Mouse (Mus musculus): ENCODE measurements around the gene Akap14.
"Not testable (repeated sequence)": the region's sequence is repeated elsewhere in the genome, so short reads cannot be mapped to it uniquely, and the experiment has no call there.

The Akap14 gene

GRCm38 (mm10) chrX:37168742-37169141 lies at the start of gene Akap14:
Gene Akap14, minus strand, starts transcription at chrX:37168842.
- no peak for DNase-seq

- no peak for DNase-seq
Measured at GRCm38 (mm10) chrX:37210941-37211340, 42.3 kb upstream of the Akap14 start, which contains the start of gene Gm9. Gene Gm9, minus strand, starts transcription at chrX:37211041.

GRCm38 (mm10) chrX:37198676-37199075 lies 30.0 kb upstream of the Akap14 start:
- no peak for DNase-seq

GRCm38 (mm10) chrX:37191744-37192379 lies 23.2 kb upstream of the Akap14 start:
- peak in 1 of 2 experiments; percentile 13 for DNase-seq

DNA sequence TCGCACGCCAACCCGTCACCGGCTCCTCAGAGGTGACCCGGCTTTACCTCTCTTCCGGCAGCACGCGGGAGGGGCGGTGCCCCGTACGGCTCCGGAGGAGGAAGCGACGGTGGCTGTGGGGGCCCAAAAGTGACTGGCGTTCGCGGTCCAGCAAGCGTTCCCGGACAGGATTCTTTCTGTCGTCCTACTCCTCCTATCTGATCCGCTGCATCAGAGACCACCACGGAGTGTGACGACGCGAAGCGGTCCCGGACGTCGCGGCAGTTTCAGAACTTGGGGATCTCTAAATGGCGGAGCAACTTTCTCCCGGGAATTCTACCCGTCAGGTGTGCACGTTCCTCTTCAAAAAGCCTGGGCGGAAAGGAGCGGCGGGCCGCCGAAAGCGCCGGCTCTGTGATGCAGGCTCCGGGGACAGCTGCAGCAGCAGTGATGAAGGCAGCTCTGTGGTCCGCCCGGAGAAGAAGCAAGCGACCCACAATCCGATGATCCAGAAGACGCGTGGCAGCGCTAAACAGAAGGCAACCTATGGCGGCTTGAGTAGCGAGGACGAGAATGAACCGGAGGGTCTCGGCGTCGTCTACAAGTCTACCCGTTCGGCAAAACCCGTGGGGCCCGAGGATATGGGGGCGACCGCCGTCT lies 22.6 kb upstream of the Akap14 start, which contains the start of the genes Ndufa1 and Rnf113a1:
Ndufa1 (minus strand) TSS at position 59 of the 639 bp plus-strand sequence.
Rnf113a1 (plus strand) TSS at position 141 of the 639 bp plus-strand sequence.
- DNase-seq, result peak; percentile 87 to 91

DNA sequence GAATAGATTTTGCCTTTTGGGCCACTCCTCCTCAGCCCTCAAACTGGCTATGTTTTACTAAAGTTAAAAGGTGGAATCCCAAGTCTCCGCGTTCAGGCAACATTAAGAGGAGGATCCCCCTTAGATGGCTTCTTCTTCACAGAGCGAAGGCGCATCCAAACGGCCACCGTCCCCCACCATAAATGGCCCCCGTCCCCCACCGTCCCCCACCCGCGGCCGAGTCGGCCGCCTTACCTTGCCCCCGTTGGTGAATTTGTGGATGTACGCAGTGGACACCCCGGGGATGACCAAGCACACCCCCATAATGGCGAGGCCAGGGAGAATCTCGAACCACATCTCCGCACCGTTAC lies 22.1 kb upstream of the Akap14 start:
- DNase-seq, result no peak

GRCm38 (mm10) chrX:37184401-37184800 lies 15.8 kb upstream of the Akap14 start:
- peak; percentile 4 to 13 for DNase-seq

DNA sequence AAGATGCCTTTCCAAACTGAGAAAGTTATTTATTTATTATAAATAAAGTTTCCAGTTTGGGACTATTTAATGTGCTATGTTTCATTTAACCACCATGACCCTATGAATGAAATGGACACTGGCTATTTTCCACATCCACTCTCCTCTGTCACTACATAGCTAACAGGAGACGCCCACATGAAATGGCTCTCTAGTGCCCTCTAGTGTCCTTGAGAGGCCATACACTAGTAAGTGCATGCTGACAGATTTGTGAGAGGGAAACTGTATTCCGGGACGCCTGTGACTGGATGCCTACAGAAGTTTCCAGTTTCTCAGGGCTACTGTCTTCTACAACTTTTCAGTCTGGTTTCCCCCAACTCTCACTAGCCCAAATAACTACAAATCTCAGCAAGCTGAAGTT lies 1.6 kb downstream of the Akap14 start:
- peak; percentile 48 to 55 for DNase-seq

DNA sequence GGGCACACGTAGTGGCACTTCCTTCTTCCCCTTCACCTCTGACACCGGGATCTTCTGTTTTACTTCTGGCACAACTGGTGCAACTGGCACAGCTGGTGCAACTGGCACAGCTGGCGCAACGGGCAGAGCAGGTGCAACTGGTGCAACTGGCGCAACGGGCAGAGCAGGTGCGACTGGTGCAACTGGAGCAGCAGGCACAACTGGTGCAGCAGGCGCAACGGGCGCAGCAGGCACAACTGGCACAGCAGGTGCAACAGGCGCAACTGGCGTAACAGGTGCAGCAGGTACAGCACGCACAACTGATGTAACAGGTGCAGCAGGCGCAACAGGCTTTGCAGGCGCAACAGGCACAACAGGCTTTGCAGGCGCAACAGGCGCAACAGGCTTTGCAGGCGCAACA lies 5.5 kb downstream of the Akap14 start:
- DNase-seq, result no peak

DNA sequence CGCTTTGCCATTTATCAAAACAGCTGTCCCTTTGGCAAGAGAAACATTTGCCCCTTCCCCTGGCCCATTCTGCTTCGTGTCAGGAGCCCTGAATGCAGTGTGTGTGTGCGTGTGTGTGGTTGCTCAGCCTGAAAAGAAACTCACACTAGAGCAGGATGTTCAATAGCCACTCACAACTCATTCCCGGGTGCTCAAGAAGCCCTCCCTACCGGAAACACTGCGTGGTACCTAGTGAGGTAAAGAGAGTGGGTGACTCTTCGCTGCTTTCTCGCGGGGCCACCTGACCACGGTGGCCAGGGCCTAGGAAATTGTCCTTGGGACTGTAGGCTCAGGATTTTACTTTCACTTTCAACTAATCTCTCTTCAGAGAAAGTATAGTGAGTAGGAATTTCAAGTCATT lies 7.5 kb downstream of the Akap14 start:
- no peak for DNase-seq

GRCm38 (mm10) chrX:37157839-37158238 lies 10.8 kb downstream of the Akap14 start:
- peak in 1 of 2 experiments; percentile 7 for DNase-seq

DNA sequence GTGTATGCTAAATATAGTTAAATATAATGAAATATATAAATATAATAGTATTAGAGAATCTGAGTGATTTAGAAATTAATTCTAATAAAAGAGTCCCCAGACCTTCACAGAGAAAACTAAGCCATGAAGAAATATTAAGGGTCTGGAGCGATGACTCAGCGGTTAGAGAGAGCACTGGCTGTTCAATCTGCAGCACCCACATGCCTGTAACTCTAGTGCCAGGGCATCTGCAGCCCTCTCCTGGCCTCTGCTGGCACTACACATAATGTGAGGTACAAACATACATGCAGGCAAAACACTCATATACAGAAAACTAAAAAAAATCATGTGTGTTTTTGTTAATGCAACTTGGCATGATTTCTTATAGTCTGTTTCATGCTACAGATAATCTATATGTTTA lies 23.7 kb downstream of the Akap14 start:
- peak; percentile 5 to 36 for DNase-seq

GRCm38 (mm10) chrX:37144498-37144897 lies 24.1 kb downstream of the Akap14 start:
- DNase-seq, result not testable (repeated sequence)

DNA sequence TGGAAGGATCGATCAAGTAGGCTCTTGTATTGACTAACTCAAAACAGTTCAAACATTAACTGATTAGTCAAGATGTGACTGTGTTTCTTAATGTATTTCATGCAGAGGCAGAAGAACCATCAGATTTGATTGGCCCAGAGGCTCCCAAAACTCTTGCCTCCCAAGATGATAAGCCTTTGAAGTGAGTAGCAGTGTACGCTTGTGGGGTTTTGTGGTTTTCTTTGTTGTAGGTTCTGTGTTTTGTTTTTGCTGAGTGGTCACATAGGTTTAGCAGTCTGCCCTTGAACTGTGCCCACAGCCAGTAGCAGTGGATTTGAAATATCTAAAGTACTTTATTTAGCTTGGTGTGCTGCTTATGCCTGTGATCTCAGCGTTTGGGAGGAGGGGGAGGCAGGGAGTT lies 26.9 kb downstream of the Akap14 start:
- DNase-seq, result no peak

DNA sequence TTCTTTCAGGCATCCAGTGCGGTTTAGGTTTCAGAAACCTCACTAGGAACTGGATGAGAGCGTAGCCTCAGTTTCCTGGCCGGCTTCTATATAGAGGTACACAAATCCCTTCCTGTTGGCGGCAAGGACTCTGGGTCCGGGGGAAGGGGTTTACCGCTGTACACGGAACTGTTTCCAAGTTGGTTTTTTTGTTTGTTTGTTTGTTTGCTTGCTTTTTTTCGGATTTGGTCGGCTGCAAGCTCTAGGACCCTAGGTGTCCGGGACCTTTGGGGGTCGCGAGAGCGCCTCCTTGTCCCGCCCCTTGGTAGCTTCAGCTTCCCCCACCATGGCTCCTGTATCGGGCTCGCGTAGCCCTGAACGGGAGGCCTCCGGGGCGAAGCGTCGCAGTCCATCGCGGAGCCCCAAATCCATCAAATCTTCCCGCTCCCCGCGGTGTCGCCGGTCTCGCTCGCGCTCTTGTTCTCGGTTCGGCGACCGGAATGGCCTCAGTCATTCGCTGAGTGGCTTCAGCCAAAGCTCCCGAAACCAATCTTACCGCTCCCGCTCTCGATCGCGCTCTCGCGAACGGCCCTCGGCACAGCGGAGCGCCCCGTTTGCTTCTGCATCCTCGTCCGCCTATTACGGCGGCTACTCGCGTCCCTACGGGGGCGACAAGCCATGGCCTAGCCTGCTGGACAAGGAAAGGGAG lies 41.8 kb downstream of the Akap14 start, which contains the start of gene Nkap:
Nkap (plus strand) TSS at position 125 of the 688 bp plus-strand sequence.
- DNase-seq, result peak; percentile 75 to 84

DNA sequence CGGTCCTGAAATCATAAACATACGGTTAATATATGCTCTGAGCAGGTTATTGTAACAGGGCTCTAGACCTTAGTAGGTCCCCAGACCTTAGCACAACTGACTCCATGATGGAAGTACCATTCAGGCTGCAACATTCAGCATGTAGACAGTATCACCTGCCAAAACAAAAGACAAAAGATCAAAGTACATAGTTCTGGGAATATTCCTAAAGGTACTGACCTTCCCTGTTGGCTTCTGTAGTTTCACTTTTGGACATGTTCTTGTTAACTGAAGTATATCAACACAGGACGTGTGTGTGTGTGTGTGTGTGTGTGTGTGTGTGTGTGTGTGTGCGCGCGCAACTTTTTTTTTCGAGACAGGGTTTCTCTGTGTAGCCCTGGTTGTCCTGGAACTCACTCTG lies 43.1 kb downstream of the Akap14 start:
- no peak for DNase-seq

DNA sequence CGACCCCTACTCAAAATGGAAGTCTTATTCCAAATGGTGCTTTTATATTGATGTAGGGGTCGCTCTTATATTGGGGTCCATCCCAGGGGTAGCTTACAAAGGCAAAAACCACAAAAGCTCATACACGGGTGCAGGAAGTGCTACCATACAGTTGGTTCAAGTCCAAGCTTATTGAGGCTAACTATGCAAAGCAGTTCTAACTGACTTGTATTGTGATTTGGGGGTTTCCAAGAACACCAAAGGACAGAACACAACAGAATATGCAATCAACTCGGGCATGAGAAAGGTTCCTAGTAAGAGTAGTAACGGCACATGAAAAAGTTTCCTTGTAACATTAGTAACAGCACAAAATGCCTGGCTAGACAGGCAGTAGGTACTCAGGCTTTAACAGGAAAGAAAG lies 48.4 kb downstream of the Akap14 start:
- no peak for DNase-seq

DNA sequence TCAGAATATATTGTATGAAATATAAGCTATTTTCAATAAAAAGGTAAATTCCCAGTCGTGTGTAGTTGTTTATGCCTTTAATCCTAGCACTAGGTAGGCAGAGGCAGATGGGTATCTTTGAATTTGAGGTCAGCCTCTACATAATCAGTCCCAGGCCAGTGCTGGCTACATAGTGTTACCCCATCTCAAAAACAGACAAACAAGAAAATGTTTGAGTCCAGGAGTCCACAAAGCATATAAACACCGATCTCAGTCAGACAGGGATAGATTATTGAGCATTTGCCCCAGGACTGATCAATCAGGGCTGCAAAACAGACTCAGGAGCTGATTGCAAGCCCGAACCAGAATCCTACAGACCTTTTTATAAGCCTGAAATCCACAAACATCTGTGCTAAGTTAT lies 49.1 kb downstream of the Akap14 start:
- DNase-seq, result no peak

- no peak for DNase-seq
Measured at GRCm38 (mm10) chrX:37117085-37117484, 51.6 kb downstream of the Akap14 start.

DNA sequence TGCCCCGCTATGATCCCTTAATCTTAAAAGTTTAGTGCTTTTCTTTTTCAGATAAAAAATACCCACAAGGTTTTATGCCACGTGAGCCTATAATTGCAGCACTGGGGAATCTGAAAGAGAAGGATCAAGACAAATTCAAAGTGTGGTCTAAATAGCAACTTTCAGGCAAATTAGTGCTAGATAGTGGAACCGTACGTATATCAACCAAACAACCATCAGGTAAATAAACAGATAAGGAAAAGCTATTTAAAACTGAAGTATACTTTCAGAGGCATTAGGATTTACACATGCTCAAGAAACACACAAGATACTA lies 57.8 kb downstream of the Akap14 start:
- no peak for DNase-seq

DNA sequence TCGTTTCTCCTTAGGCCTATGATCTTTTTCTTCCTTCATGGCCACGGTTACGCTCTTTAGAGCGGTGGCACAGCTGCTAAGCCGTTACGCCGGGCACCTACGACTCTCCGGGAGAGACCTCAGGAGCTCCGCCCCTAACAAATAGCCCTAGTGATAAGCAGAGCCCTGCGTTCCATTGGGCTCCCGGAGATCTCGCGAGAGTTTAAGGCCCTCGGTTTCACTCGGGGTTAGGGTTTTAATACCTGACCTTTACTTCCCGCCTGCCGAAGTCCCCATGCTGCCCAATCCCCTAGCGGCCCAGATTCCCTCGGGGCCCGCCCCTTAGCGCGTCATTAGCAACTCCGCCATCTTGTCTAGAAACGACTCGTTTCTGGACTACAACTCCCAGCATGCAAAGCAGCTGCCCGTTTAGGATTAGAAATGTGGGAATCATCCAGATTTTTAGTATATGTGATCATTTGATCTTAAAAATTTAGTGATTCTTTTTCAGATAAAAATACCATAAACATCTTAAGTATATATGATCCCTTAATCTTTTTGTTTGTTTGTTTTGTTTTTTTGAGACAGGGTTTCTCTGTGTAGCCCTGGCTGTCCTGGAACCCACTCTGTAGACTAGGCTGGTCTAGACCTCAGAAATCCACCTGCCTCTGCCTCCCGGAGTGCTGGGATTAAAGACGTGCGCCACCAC lies 58.3 kb downstream of the Akap14 start, which contains the start of gene Upf3b:
Upf3b (minus strand) TSS at position 130 of the 688 bp plus-strand sequence.
- DNase-seq, result peak; percentile 92 to 95

DNA sequence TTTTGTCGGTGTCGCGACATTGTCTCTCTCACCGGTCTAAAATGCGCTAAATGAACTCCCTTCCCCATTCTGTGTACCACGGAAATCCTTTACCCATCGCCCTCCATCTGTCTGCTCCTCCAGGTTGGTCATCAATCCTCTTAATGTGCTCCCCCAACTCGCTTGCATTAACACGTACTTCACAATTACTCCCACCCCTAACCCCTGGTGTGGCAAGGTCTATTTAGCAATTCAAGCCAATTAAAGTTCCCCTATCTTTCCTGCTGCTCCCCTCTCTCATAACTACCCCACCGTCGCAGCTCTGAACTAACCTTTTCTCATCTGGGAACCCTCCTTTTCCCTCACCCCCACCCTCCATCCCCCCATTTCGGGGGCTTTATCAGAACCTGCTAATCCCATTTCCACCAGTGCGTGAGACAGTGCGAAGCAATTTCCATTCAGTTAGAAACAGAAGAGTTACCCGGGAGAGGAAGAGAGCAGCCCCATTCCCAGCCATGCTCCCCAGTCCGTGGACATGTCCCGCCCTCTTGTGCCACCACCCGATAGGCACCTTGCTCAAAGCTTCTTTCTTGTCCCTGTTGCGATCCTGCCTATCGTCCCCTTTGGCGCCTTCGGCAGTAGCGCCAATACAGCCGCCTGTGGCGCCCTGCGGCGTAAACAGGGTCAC lies 59.0 kb downstream of the Akap14 start:
- no peak for DNase-seq

DNA sequence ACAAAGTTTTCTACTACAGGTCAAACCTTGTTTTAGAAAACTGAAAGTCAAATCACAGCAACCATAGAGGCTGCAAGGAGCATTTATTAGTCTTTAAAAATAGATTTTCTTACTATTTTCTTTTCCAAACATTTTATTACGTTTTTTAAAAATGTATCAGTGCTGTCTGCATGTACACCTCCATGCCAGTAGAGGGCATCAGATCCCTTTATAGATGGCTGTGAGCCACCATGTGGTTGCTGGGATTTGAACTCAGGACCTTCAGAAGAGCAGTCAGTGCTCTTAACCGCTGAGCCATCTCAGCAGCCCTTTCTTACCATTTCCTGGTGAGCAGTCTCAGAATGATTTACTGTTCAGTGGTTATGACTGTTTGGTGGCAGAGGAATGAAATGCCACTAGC lies 64.8 kb downstream of the Akap14 start:
- DNase-seq, result no peak

All from cerebellum, postnatal 10 days (tissue).